Mouse (Mus musculus) testis, adult 2 months (tissue): ENCODE data around the gene N6amt1.

Experiments
- CTCF ChIP-seq: fragments of 200-500 bp; IDR thresholded peaks from 2 replicates; pipeline ENCODE4 v1.5.1; 2012; ENCODE audit warnings: low read depth, mild to moderate bottlenecking, inconsistent platforms, low read length, moderate library complexity; ENCODE audit not compliant: control insufficient read depth, insufficient read depth, insufficient replicate concordance
- POLR2A ChIP-seq: fragments of 200-500 bp; IDR thresholded peaks from 2 replicates; pipeline ENCODE4 v1.6.1; 2012; ENCODE audit warnings: low read depth, mild to moderate bottlenecking, inconsistent platforms, low read length, moderate library complexity; ENCODE audit not compliant: control insufficient read depth

GRCm38 (mm10) chr16:87318200-87318811, 35.7 kb upstream of the N6amt1 start:
- TF ChIP-seq CTCF, result no peak
- TF ChIP-seq POLR2A, result no peak
